Mouse (Mus musculus): ENCODE data around the gene Trim30a.
A peak's percentile ranks its signal among the peaks of the same experiment; 100 is the strongest.
"Not testable (repeated sequence)": the region's sequence is repeated elsewhere in the genome, so short reads cannot be mapped to it uniquely, and the experiment has no call there.

The Trim30a gene

GRCm38 (mm10) chr7:104465065-104465744, at the start of gene Trim30a:
TSS of gene Trim30a (minus strand) at chr7:104465193.
- peak; percentile 15 for DNase-seq

- DNase-seq: not testable (repeated sequence)
Observed at GRCm38 (mm10) chr7:104507421-104508065, 42.5 kb upstream of the Trim30a start, which contains the start of gene Trim30d. TSS of gene Trim30d (minus strand) at chr7:104507849.

- no peak for DNase-seq
Observed at GRCm38 (mm10) chr7:104501589-104502371, 36.8 kb upstream of the Trim30a start.

DNA sequence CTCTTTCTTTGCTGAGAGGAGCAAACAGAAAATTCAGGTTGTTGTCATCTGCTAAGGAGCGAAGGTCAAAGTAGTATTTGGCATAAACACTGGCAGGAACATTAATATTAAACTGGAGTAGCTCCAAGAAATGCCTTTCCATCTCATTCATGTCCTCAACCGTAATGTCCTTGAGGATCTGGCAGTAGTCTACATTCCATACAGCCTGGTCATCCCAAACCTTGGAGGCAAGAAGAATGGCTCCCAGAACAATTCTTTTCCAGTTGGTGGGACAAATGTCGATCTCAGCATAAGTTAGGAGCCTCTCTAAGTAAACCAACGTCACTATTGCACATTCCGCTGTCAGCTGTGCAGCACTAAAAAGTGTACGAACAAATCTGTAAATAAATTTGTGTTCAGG, 36.2 kb upstream of the Trim30a start:
- not testable (repeated sequence) for DNase-seq

DNA sequence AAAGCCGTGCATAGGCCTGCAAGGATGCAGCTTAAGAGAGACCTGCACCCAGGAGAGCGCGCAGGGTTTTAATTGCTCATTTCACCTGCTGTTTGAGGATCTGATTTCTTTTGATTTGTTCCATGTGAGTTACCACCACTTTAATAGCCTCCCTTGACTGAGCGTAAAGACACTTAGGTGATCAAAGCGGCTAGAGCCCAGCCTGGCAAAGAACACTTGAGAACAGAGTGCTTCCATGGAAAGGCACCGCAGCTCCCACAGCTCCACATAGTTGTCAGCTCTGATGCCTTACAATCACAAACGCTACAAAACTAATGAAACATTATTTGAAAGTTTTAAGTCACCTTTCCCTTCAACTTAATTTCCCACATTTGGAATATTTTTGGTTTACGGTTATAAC, 34.5 kb upstream of the Trim30a start:
- DNase-seq: not testable (repeated sequence)

DNA sequence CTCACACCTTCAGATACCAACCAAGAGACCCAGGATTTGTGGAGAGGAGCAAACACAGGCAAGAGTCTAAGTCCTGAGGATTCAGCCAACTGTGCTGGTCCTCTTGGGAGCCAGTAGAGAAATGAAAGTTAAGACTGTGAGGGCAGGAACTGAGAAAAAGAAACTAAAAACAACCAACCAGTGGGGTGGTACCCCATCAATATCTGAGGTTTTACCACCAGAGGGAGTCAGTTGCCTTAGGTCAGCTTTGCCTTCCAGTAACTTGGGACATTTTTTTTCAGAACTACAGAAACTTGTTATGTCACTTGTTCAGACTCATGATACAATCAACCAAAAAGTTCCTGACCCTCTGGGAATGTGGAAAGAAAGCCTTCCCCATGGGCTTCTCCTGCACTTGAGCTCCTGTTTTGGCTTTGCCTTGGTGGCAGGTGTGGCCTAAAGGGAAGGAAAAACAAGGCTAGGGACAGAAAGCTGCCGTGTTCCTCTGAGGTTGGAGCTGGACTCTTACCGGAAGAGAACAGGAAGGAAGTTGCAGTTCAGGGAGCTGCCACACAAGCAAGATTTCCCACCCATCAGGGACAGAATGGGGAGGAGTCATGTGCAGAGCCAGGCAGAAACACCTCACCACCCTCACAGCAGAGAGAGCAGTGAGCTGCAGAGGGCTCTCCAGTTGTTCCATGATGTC, 18.9 kb downstream of the Trim30a start:
- peak; percentile 32 for DNase-seq

DNA sequence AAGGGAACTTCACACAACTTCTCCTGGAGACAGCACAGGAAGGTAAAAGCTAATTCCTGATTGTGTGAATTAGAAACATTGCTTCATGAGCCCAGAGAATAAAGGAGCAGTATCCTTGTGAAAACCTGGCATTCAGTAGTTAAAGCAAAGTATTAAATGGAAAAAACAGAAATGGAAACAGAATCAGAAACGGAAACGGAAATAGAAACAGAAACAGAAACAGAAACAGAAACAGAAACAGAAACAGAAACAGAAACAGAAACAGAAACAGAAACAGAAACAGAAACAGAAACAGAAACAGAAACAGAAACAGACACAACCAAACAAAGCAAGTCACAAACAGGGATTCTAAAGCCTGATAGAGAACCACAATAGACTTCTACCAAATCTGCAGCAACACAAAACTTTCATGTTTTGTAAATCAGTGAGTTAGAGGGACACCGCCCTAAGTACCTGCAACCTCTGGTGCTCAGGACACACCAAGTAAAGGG, 60.5 kb downstream of the Trim30a start:
- no peak for DNase-seq

- DNase-seq: no peak
Observed at GRCm38 (mm10) chr7:104401140-104401539, 63.9 kb downstream of the Trim30a start.

DNA sequence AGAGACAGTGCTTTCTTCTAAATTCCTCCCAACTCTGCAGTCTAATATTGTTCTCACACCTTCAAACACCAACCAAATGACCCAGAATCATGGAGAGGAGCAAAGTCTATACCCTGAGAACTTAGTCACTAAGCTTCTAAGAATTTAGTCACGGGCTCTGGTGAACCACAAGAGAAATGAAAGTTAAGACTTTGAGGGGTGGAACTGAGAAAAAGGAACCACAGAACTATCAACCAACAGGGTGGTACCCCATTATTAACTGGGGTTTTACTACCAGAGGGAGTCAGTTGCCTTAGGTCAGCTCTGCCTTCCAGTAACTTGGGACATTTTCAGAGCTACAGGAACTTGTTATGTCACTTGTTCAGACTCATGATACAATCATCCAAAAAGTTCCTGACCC, 64.3 kb downstream of the Trim30a start, which contains the start of gene Trim30c:
Trim30c (minus strand) TSS at position 140 of the 400 bp plus-strand sequence.
- DNase-seq: no peak

GRCm38 (mm10) chr7:104398492-104398891, 66.5 kb downstream of the Trim30a start:
- DNase-seq: no peak

DNA sequence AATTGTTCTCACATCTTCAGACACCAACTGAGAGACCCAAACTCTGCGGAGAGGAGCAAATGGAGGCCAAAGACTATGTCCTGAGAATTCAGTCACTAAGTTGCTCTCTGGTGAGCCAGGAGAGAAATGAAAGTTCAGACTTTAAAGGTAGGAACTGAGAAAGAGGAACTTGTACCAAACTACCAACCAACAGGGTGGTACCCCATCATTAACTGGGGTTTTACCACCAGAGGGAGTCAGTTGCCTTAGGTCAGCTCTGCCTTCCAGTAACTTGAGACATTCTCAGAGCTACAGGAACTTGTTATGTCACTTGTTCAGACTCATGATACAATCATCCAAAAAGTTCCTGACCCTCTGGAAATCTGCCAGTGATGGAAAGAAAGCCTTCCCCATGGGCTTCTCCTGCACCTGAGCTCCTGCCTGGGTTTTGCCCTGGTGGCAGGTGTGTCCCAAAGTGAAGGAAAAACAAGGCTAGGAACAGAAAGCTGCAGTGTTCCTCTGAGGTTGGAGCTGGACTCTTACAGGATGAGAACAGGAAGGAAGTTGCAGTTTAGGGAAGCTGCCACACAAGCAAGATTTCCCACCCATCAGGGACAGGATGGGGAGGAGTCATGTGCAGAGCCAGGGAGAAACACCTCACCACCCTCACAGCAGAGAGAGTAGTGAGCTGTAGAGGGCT, 95.1 kb downstream of the Trim30a start, which contains the start of gene Trim30b:
Trim30b (minus strand) TSS at position 149 of the 679 bp plus-strand sequence.
- peak; percentile 25 for DNase-seq

- DNase-seq: no peak
Observed at GRCm38 (mm10) chr7:104366339-104366738, 98.7 kb downstream of the Trim30a start.

Measured in lung, postnatal 10 days (tissue).